Mouse (Mus musculus) midbrain, embryonic 16.5 days (tissue): ENCODE data around the gene Pfkfb1. TPM values are rescaled to one million over a fixed set of nuclear protein-coding genes. Genes with fewer than 3 reads are reported as not detected.
A peak's percentile ranks its signal among the peaks of the same experiment; 100 is the strongest.

ENCODE experiments used
- ATAC-seq: fragments of 200-750 bp; cut with Nextera tagmentation; 2 replicates; pipeline ENCODE4 v1.8.0; 2017; ENCODE audit warnings: moderate TSS enrichment
- H3K27ac ChIP-seq: fragments of 300-500 bp; sonication (generic); 2 replicates; pipeline ENCODE4 v1.5.1; 2014; ENCODE audit warnings: mild to moderate bottlenecking, low read length, mixed read lengths
- H3K27me3 ChIP-seq: fragments of 300-500 bp; sonication (generic); 2 replicates; pipeline ENCODE4 v1.6.1; 2014; ENCODE audit warnings: low read depth, low read length, mixed read lengths; ENCODE audit not compliant: control insufficient read depth, insufficient read depth
- H3K36me3 ChIP-seq: fragments of 300-500 bp; sonication (generic); 2 replicates; pipeline ENCODE4 v1.6.1; 2014; ENCODE audit warnings: mild to moderate bottlenecking, low read length, moderate library complexity, mixed read lengths; ENCODE audit not compliant: control insufficient read depth, insufficient read depth
- H3K4me1 ChIP-seq: fragments of 300-500 bp; sonication (generic); 2 replicates; pipeline ENCODE4 v1.6.1; 2014; ENCODE audit warnings: mild to moderate bottlenecking, low read length, mixed read lengths; ENCODE audit not compliant: control insufficient read depth, insufficient read depth
- H3K4me2 ChIP-seq: fragments of 300-500 bp; sonication (generic); 2 replicates; pipeline ENCODE4 v1.6.1; 2014; ENCODE audit warnings: mild to moderate bottlenecking, low read length, mixed read lengths
- H3K4me3 ChIP-seq: fragments of 300-500 bp; sonication (generic); 2 replicates; pipeline ENCODE4 v1.5.1; 2014; ENCODE audit warnings: low read depth, mild to moderate bottlenecking, low read length, moderate library complexity, mixed read lengths
- H3K9ac ChIP-seq: fragments of 300-500 bp; sonication (generic); 2 replicates; pipeline ENCODE4 v1.6.1; 2014; ENCODE audit warnings: low read depth, low read length, mixed read lengths
- H3K9me3 ChIP-seq: fragments of 300-500 bp; sonication (generic); replicated peaks from 2 replicates; pipeline ENCODE4 v1.6.1; 2014; ENCODE audit warnings: mild to moderate bottlenecking, low read length, mixed read lengths; ENCODE audit not compliant: control insufficient read depth, poor library complexity, severe bottlenecking
- WGBS: fragments of 180-500 bp; shearing (Covaris S2); extraction: QIAGEN DNeasy Blood & Tissue Kit; methylation state at CpG from one replicate; pipeline ENCODE4 v1.1.7; 2014; 5-methylcytosine and 5-hydroxymethylcytosine counted together
- polyA plus RNA-seq: library from polyadenylated mRNA; unstranded; fragments of >200 nt; fragmentation: Nextera tagmentation; extraction: Ambion mirVana; gene quantifications from 2 replicates; pipeline ENCODE4 v1.2.1, GENCODE M21; 2015

The Pfkfb1 gene
- polyA plus RNA-seq: 4.6 and 5.6 TPM in 2 replicates

DNA sequence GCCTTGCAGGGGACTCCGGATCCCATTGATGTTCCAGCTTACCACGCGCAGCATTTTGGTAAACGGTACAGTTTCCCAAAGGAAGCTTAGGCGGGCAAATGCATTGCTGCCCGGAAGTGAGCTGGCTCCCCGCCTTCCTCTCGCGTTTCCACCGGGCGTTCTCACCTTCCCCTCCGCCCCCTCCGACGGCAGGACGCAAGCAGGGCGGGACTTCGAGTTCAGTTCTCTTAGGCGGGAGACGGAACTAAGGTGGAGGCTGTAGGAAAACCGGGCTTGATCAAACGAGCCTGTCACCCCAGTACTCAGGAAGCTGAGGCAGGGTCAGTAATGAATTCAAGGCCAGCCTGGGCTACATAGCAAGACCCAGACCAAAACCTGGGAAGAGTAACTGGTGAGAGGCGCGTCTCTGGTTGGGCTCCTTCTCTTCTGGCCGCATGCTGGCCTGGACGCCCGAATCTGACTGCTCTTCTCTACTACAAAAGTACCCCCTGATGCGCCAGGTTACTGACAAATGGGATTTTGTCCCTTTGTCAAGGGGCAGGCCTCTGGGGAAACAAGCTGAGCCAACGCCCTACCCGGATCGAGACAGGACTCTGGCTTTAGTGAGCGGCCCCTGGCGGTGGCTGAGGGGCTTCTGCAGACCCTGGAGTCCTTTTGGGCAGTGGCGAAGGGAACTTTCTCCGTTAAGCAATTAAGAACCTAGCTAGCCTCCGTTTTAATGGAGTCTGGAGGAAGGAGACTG, at the start of gene Pfkfb1:
TSS of gene Pfkfb1 (plus strand) at position 207 of the 742 bp plus-strand sequence.
- Histone ChIP-seq H3K4me3 (peak within 1 kb of the TSS; percentile 54), H3K36me3 (peaks cover 4% of the 10 kb centered on the region; the same call in 1 of the 2 replicates), H3K4me2 (peak within 1 kb of the TSS; percentile 63), H3K27me3 (no peaks in the 10 kb centered on the region), H3K4me1 (peaks cover 2% of the 10 kb centered on the region; the same call in 1 of the 2 replicates), H3K9me3 (no peaks in the 10 kb centered on the region), H3K9ac (peak within 1 kb of the TSS; percentile 68), H3K27ac (peak within 1 kb of the TSS; percentile 80)
- ATAC-seq: peak; percentile 97
- WGBS: 19% methylated on average over 34 of the region's 35 CpGs

DNA sequence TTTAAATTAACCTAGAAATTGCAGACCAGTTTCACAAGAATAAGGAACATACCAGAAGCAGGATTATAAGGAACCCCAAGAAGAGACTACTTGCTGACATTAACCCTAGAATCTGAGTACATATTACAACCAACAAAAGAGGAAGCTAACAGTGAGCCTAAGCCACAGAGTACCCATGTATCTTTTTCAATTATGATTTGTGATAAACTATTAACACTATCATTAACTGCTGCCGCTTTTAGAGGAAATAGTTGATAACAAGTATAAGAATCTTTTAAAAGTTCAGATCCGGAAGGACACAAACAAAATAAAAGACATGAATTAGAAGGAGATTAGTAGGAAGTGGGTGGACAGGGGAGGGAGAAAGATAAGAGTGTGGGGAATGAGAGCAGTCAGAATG, 47.9 kb upstream of the Pfkfb1 start:
- 94% methylated on average over 2 of the region's 2 CpGs for WGBS
- no peak overlapping the region for H3K27ac ChIP-seq
- no peaks in the 10 kb centered on the region for H3K36me3 ChIP-seq
- ATAC-seq: no peak
- no peak overlapping the region for H3K4me2 ChIP-seq
- no peaks in the 10 kb centered on the region for H3K4me1 ChIP-seq
- H3K9ac ChIP-seq: no peak overlapping the region
- no peaks in the 10 kb centered on the region for H3K27me3 ChIP-seq
- H3K4me3 ChIP-seq: no peak overlapping the region
- H3K9me3 ChIP-seq: no peaks in the 10 kb centered on the region

DNA sequence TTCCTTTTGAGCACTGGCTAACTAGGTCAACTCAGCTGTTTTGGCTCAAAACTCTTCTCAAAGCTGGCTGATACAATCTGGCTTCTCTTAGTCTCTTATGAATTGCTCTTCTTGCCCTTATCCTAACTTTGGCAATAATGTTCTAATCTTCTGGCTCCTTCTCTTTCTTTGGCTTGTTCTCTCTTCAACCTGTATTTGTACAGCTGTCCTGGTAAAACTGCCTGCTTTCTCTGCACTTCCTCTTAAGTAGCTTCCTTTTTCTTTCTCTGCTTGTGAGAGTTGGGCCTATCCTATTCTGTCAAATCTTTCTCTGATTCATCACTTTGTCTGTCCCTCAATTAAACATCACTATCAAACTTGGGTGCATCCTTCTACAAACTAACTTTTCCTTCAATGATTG, 46.3 kb upstream of the Pfkfb1 start:
- no peak overlapping the region for H3K4me2 ChIP-seq
- no peak for ATAC-seq
- no peak overlapping the region for H3K9ac ChIP-seq
- no peaks in the 10 kb centered on the region for H3K4me1 ChIP-seq
- no peaks in the 10 kb centered on the region for H3K36me3 ChIP-seq
- H3K27ac ChIP-seq: no peak overlapping the region
- H3K9me3 ChIP-seq: no peaks in the 10 kb centered on the region
- no peaks in the 10 kb centered on the region for H3K27me3 ChIP-seq
- no peak overlapping the region for H3K4me3 ChIP-seq

GRCm38 (mm10) chrX:150547239-150547638, 40.8 kb upstream of the Pfkfb1 start, which contains the start of gene Alas2:
Gene Alas2 (plus strand): TSS chrX:150547375.
- Histone ChIP-seq H3K4me1 (no peaks in the 10 kb centered on the region), H3K9me3 (no peaks in the 10 kb centered on the region), H3K4me3 (no peak within 1 kb of the TSS), H3K27ac (no peak within 1 kb of the TSS), H3K4me2 (no peak within 1 kb of the TSS), H3K9ac (no peak within 1 kb of the TSS), H3K27me3 (no peaks in the 10 kb centered on the region), H3K36me3 (peaks cover 2% of the 10 kb centered on the region; the same call in 1 of the 2 replicates)
- ATAC-seq: no peak
- WGBS: 64% methylated on average over 5 of the region's 5 CpGs

- Histone ChIP-seq H3K4me2 (no peak overlapping the region), H3K9me3 (no peaks in the 10 kb centered on the region), H3K27ac (no peak overlapping the region), H3K4me1 (no peaks in the 10 kb centered on the region), H3K36me3 (peaks cover 2% of the 10 kb centered on the region; the same call in 1 of the 2 replicates), H3K9ac (no peak overlapping the region), H3K4me3 (no peak overlapping the region), H3K27me3 (no peaks in the 10 kb centered on the region)
- 86% methylated on average over 3 of the region's 3 CpGs for WGBS
- ATAC-seq: no peak
These were observed 38.4 kb upstream of the Pfkfb1 start for GRCm38 (mm10) chrX:150549639-150550038.

DNA sequence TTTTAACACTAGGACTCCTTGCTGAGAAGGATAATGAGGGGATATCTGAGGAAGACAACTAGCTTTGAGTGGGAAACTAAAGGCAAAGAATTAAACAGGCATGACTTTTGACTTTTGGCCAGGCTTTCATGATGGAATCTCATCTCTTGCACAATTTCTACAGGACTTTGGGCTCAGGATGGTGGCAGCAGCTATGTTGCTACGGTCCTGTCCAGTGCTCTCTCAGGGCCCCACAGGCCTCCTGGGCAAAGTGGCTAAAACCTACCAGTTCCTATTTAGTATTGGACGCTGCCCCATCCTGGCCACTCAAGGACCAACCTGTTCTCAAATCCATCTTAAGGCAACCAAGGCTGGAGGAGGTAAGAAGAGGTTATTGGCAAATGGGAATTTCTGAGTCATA, 36.0 kb upstream of the Pfkfb1 start:
- ATAC-seq: no peak
- Histone ChIP-seq H3K4me2 (no peak overlapping the region), H3K4me1 (no peaks in the 10 kb centered on the region), H3K36me3 (peaks cover 2% of the 10 kb centered on the region; the same call in 1 of the 2 replicates), H3K27ac (no peak overlapping the region), H3K9ac (no peak overlapping the region), H3K9me3 (no peaks in the 10 kb centered on the region), H3K27me3 (no peaks in the 10 kb centered on the region), H3K4me3 (no peak overlapping the region)
- WGBS: 90% methylated on average over 2 of the region's 2 CpGs

GRCm38 (mm10) chrX:150554032-150554431, 34.0 kb upstream of the Pfkfb1 start:
- no peaks in the 10 kb centered on the region for H3K9me3 ChIP-seq
- WGBS: 88% methylated on average over 3 of the region's 3 CpGs
- H3K27me3 ChIP-seq: no peaks in the 10 kb centered on the region
- peaks cover 2% of the 10 kb centered on the region; the same call in 1 of the 2 replicates for H3K36me3 ChIP-seq
- H3K4me3 ChIP-seq: no peak overlapping the region
- ATAC-seq: no peak
- no peak overlapping the region for H3K9ac ChIP-seq
- no peak overlapping the region for H3K4me2 ChIP-seq
- H3K27ac ChIP-seq: no peak overlapping the region
- H3K4me1 ChIP-seq: no peaks in the 10 kb centered on the region

DNA sequence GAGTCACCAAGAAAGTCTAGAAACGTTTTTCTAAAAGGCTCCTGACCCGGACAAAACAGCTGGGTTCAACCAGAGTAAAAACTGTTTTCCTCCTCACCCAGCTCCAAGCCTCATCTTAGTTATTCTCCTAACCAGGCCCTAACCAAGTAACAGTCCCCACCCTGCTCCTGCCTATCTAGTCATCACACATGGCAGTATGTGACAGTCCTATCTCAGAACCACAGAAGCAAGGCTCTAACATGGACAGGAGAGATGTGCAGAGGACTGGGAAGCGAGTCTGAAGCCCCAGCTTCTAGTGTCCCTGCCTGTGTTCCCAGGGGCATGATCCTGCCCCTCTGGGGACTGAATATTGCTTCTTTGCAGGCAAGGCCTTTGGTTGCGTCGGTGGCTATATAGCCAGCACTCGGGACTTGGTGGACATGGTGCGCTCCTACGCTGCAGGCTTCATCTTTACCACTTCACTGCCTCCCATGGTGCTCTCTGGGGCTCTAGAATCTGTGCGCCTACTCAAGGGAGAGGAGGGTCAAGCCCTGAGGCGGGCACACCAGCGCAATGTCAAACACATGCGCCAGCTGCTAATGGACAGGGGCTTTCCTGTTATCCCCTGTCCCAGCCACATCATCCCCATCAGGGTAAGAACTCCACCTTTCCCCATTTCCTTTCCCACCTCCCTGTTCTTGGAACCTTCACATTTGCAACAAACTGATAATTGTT, 23.2 kb upstream of the Pfkfb1 start:
- Histone ChIP-seq H3K36me3 (no peaks in the 10 kb centered on the region), H3K27me3 (no peaks in the 10 kb centered on the region), H3K4me1 (no peaks in the 10 kb centered on the region), H3K4me2 (no peak overlapping the region), H3K9ac (no peak overlapping the region), H3K9me3 (no peaks in the 10 kb centered on the region), H3K4me3 (no peak overlapping the region), H3K27ac (no peak overlapping the region)
- 89% methylated on average over 12 of the region's 12 CpGs for WGBS
- no peak for ATAC-seq

DNA sequence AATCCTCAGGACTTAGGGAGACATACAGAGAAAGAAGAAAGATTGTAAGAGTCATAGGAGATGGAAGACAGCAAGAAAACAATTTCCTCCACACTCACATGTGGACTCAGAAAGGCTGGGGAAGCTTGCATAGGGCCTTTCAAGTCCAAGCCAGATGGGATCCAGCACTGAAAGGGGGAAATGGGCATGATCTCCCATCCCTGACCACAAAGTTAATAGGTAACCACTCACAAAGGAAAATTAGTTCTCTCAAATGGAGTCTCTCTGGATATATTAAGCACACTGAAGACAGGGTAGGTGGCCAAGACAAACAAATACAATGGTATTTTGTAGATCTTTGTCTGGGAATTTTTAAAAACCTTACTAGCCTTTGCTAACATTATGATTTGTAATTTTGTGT, 6.1 kb upstream of the Pfkfb1 start:
- Histone ChIP-seq H3K36me3 (peaks cover 13% of the 10 kb centered on the region), H3K9ac (no peak overlapping the region), H3K4me1 (peaks cover 2% of the 10 kb centered on the region; the same call in 1 of the 2 replicates), H3K4me2 (no peak overlapping the region), H3K27me3 (no peaks in the 10 kb centered on the region), H3K9me3 (no peaks in the 10 kb centered on the region), H3K27ac (no peak overlapping the region), H3K4me3 (no peak overlapping the region)
- ATAC-seq: no peak
